Mouse (Mus musculus) cerebellum, postnatal 10 days (tissue): Measurements from ENCODE around the gene Tsc2.
"Not testable (repeated sequence)": the region's sequence is repeated elsewhere in the genome, so short reads cannot be mapped to it uniquely, and the experiment has no call there.

Source experiments
- DNase-seq, 2 experiments: peaks; one replicate each; pipeline ENCODE4 v3.0.0; 2021; ENCODE audit warnings: mixed read lengths in 2 of 2

Gene Tsc2

DNA sequence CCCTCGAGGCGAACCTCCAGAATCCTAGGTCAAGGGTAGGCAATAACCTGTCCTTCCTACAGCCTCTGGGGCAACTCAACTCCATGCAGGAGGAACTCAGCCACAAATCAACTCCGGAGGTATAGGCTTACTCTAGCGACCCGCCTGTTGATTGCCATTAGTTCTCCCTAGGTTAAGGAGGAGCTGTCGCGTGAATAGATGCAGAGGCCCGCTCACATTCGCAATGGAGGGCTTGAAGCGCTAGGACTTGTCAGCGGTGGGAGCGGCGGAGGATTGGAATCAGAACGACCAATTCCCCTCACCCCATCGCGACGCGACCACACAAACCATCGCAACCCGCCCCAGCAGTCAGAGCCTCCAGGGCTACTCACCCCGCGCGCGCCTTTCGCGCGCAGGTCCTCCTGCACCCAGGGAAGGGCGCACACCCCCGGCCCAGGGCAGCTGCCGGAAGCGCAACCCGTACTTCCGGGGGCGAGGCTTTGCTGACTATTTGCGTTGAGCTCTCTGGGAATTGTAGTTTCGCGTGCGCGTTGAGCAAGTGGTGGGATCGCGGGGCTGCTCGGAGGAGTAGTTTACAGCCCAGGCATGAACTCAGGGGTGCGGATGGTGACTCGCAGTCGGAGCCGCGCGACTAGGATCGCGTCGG lies at the start of gene Tsc2, which contains the start of gene Nthl1:
Tsc2 (minus strand) TSS at position 464 of the 646 bp plus-strand sequence.
Nthl1 (plus strand) TSS at position 514 of the 646 bp plus-strand sequence.
- peak; percentile 86 to 90 for DNase-seq

DNA sequence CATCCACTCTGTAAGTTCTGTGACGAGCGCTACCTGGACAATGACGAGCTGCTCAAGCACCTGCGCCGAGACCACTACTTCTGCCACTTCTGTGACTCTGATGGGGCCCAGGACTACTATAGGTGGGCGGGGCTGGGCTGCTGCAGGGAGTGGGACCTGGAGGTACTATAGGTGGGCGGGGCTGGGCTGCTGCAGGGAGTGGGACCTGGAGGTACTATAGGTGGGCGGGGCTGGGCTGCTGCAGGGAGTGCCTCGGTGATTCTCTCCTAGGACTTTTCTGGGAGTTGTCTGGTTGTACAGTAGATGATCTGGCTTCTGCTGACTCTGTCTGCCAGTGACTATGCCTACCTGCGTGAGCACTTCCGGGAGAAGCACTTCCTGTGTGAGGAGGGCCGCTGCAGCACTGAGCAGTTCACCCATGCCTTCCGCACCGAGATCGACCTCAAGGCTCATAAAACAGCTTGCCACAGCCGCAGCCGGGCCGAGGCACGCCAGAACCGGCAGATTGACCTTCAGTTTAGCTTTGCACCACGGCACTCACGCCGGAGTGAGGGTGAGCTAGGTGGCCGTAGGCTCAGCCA lies 45.2 kb upstream of the Tsc2 start:
- no peak for DNase-seq

DNA sequence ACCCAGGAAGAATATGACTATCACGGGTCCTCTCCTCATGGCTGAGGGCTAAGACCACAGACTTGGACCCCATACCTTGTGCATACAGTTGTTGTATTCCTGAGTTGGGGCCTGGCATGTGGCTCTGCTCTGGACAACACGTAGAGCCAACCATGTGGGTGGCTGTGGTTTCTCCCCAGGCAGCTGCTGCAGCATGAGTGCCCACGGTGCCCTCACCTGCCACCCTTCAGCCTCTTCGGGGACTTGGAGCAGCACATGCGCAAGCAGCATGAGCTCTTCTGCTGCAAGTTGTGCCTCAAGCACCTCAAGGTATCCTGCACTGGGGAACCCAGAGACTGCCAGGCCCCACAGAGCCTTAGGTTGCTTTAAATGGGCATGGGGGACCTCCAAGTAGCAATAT lies 44.4 kb upstream of the Tsc2 start:
- no peak for DNase-seq

DNA sequence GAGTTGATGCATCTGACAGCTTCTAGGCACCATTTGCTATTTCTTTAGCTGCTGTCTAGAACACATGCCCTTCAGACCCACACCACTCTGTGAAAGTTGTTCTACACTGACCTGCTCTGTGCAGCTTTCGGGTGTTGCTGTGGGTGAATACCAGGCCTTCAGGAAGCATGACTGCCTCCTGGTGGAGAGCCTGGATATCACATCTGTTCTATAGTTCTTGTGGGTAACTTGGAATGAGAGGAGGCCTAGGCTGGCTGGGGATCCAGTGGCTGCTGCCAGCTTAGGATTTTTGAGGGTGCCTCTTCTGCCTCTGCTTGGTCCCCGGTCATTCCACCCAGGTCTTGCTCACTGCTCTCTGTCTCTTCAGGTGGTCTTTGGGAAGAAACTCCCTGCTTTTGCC lies 43.8 kb upstream of the Tsc2 start:
- peak; percentile 83 to 87 for DNase-seq

DNA sequence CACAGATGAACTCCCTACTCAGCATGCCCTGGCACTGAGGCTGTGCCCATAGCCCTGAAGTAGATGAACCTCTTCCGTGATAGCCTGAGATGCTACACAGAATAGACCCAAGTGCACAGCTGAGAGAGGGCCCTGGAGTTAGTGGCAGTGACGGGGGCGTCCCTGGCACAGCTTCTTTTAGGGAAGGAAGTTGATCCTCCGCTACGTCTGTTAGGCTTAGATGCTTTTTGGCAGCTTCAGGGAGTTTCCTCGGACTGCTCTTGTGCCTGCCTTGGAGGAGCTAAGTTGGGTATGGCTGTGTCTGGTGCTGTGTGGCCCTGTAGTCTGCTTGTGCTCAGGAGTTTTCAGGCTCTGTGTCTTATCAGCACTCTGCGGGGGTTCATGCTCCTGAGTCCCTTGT lies 41.8 kb upstream of the Tsc2 start:
- DNase-seq = no peak

DNA sequence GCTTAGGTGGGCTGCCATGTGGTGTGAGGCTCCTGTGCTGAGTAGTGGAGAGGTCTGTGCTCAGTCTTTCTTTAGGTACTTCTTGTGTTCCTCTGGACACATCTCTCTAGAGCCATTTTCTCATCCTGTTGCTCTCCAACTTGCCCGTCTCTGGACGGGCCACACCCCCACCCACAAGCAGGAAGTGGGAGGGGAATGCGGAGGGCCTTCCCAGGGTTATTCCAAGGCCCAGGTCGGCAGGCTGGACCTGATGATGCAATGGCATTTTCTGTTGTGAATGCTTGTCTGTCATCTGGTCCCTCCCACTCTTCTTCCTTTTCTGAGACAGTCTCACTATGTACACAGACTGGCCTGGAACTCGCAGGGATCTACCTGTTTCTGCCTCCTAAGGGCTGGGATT lies 39.7 kb upstream of the Tsc2 start:
- no peak for DNase-seq

DNA sequence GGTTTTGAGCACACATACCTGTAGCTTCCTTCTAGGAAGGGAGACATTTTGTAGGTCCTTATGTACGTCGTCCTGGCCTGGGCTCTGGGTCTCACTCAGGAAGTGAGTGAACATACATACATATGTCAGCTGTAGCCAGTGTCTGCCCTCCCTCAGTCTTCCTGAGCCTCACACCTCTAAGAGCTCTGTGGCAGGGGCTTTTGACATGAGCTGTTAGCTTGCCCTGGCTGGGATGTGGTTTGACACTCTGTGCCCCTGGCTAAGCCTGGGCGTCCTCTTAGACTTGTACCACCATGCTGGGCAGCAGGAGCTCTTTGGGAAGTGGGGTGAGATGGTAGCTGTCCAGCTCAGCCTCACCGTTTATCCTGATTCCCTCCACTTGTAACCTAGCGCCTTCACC lies 38.9 kb upstream of the Tsc2 start:
- no peak for DNase-seq

DNA sequence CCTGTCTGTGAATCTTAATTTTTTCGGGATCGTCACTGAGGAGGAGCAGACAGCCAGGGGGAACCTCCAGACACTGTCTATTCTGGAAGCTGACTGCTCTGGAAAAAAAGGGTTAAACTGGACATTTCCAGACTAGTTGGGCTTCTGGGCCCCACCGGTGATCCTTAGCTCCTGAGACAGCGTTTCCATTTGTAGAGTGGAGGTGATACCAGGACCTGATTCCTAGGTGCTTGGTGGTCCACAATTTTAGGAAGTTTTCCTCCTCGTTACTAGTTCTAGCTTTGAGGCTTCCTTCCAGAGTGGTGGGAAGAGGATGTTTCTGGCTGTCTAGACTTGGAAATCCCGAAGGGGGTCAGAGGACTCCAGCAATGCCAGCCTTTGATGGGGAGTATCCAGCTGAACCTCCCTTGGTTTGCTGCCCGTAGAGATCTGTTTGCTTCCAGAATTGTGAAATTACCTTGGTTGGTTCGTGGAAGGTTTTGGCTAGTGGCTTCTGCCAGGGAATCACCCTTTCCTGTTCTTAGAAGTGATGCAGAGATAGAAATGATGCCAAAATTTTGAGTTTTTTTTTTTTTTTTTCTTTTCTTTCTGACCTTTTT lies 37.9 kb upstream of the Tsc2 start:
- DNase-seq = no peak

DNA sequence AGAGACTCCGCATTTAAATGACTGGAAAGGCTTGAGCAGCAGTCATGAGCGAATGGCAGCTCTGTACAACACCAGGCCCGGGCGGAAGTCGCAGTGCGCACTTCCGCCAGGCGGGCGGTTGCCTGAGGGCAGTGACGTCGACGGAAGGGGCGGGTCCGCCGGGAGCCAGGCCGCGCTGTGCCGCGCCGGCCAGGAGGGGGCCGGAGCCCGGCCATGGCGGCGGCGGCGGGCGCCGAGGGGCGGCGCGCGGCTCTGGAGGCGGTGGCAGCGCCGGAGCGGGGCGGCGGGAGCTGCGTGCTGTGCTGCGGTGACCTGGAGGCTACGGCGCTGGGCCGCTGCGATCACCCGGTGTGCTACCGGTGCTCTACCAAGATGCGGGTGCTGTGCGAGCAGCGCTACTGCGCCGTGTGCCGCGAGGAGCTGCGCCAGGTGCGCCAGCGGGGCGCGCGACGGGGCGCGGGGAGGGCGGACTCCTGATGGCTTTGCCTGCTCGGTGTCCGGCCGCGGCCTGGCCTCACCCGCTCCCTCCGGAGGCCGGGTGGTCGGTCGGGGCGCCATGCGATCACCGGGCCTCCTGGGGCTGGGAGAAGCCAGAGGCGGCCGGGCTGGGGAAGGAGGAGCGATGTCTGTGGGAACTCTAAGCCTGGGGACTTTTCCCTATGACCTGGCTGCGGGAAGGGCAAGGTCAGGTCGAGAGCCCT lies 37.3 kb upstream of the Tsc2 start, which contains the start of gene Zfp598:
Zfp598 (plus strand) TSS at position 143 of the 701 bp plus-strand sequence.
- DNase-seq = peak; percentile 98

DNA sequence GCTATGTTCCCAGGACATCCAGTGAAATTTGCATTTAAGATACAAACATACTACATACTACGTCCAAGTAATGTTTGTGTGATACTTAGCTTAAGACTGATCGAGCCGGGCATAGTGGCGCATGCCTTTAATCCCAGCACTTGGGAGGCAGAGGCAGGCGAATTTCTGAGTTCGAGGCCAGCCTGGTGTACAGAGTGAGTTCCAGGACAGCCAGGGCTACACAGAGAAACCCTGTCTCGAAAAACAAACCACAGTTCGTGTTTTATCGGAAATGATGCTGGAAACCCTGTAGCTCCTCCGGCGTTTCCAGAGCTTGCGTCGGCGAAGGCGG lies 36.7 kb upstream of the Tsc2 start:
- not testable (repeated sequence) for DNase-seq

DNA sequence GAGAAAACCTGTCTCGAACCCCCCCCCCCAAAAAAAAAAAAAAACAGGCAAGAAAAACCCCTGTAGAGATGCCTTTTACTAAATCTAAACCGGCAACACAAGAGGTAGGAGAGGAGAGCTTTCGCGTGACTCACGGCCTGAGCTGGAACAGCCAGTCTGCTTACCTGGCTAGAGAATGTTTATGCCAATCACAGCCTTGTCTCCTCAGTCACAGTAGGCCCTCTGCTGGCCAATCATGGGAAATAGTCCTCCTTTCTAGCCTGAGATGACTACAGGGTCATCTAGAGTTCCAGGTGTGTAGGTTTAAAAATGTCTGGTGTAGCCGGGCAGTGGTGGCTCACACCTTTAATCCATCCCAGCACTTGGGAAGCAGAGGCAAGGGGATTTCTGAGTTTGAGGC lies 35.0 kb upstream of the Tsc2 start:
- DNase-seq = peak; percentile 85 to 86

DNA sequence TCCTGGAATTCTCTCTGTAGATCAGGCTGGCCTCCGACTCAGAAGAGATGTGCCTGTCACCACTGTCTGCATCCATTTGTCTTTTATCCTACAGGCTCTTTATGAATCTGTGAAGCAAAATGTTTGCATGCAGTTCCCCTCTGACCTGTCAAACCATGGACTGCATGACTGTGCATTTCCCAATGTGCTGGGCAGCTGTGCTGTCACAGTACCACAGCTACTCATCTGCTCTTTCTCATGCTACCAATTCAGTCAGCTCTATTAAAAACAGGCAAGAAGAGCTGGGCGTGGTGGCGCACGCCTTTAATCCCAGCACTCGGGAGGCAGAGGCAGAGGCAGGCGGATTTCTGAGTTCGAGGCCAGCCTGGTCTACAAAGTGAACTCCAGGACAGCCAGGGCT lies 34.6 kb upstream of the Tsc2 start:
- DNase-seq = not testable (repeated sequence)

DNA sequence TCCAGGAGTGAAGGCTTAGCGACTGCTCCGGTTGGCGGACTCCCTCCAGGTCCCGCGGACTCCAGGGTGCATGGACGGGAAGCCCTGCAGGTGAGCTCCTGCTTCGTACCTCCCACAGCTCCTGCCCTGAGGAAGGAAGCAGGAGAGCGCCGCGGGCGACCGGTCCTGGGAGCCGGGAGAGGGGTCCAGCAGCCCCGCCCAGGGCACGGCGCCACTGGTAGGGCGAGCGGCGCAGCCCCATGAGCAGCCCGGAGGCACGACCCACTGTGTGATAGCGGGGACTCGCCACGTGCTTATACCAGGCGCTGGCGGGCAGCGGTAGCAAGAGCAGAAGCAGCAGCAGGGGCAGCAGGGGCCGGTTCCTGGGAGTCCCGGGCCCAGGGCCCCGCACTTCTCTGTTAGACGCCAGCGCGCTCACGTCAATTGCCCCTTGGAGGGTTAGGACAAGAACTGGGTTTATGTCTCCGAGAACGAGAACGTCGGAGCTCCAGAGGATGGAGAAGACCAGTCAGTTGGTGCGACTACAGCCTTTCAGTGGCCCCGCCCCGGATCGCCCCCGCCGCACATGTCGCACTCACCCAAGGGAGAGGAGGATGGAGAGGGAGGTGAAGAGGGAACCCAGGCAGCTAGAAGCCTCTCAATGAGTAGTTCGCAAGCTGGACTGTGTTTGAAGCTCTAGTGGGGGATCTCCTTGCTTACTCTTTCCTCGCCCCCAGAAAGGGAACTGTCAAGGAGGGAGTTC lies 25.8 kb upstream of the Tsc2 start, which contains the start of gene Npw:
Npw (minus strand) TSS at position 441 of the 742 bp plus-strand sequence.
- no peak for DNase-seq

DNA sequence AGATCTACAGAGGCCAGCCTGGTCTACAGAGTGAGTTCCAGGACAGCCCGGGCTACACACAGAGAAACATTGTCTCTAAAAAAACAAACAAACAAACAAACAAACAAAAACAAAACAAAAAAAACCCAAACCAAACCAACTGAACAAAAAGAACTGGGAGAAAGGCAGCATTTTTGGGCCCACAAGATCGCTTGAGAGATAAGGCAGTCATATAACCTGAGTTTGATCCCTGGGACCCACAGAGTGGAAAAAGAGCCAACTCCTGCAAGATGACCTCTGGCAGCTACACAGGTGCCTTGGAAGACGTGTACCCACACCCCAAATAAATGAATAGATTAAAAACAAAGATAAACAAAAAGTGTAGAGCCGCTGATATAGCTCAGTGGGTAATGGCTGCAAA lies 22.5 kb upstream of the Tsc2 start:
- no peak for DNase-seq

DNA sequence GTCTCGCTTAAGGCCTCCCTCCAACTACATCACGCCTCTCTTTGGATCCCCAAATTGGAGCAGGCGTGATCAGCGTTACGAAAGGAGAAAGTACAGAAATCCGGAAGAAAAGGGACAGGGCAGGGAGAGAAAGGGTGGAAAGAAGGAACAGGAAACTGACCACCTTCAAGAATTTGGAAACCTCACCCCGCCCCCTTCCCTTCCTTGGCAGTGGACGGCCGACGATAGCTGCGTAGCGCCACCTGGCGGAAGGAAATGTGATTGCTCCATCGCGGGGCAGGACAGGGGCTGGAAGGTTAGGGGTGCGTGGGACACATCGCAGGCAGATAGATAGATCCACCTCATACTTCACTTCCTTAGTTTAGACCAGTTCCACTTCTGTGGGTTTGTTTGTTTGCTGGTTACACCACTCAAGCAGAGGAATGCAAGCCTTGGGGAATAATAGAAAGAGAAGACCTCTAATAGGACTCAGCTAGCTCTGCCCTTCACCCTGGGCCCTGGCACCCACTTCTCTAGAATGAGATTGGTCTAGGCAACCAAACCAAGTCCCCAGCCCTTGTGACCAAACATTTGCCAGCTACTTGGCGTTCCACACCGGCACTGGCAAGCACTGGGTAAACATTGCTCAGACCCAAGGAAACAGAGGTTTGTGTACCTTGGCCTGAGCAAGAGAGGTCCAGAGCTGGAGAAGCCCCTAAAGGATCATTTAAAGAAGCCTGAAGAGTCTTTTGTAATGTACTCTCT lies 21.7 kb upstream of the Tsc2 start:
- DNase-seq = peak; percentile 90 to 93

DNA sequence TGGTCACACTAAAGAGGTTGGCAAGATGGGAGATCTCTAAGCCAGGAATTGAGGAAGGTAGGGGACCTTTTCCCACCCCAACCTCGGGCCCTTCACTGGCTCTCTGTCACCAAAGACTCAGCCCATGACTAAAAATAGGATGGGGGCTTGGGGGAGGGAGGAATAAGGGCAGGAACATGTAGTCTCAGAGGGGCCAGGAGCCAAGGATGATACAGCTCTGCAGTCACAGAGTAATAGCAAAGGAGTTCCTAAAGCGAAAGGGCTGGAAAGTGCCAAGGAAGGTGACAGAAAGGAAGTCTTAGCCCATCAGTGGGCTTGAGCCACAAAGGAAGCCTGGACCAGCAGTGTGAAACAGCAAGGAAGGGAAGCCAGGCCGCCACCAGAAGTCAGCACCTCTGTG lies 19.4 kb upstream of the Tsc2 start:
- no peak for DNase-seq

DNA sequence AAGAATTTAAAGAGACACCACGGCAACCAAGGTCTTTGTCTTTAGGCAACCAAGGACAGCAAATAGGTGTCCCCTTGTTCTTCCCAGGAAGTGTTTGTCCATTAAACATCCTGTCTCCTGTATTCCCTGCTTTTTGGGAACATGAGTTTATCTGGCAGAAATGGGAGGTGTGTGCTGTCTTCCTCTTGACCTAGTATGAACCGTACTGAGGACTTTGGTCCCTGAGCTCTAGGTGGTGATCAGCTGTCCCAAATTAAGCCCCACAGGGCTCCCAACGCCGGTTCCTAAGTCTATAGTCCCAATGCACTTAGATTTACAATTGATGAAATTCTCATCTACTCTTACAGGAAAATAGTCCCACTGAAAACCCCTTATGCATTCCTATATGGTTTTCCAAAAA lies 18.3 kb upstream of the Tsc2 start:
- DNase-seq = no peak

DNA sequence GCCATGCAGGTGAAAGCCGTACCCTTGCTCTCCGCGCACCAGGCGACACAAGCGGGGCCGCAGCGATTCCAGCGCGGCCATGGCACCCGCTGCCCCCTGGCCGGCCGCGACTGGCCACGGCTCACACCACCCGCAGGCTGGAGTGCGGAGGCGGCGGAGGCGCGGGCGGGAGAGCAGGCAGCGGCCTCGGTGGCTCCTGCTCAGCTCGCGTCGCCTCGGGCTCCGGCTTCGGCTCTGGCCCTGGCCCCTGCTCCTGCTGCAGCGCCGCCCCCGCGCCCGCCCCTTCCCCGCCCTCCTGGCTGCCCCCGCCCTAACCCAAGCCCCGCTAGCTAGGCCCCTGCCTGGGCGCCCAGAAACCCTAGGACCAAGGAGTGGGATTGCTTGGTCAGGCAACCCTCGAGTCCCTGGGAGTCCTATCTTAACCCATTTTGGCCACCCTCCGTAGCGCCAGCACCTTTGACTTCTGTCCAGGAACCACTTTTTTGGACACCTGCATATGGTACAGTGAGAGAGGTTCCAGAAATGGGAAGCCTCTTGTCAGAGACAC lies 17.7 kb upstream of the Tsc2 start, which contains the start of gene Slc9a3r2:
Slc9a3r2 (minus strand) TSS at position 258 of the 547 bp plus-strand sequence.
- peak; percentile 80 to 84 for DNase-seq

DNA sequence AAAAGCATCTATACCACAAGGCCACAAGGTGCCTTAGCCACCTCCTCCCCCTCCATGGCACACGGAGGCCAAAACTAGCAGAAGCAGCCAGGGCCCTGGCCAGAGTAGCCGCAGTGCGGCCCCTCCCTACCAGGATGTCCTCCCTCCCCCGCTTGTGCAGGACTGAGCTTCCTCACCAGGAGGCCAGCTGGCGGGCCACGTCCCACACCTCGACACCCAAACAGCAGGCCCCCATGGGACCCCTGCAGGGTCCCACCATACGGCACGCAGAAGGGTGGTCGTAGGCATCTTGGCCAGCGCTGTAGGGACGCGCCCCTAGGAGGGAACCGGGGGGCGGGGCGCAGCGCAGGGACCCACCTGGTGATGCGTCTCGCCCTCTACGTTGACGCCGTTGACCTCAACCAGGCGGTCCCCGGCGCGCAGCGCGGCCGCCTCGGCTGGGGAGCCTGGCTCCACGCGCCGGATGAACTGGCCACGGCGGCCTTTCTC lies 17.2 kb upstream of the Tsc2 start:
- peak in 1 of 2 experiments; percentile 60 for DNase-seq

DNA sequence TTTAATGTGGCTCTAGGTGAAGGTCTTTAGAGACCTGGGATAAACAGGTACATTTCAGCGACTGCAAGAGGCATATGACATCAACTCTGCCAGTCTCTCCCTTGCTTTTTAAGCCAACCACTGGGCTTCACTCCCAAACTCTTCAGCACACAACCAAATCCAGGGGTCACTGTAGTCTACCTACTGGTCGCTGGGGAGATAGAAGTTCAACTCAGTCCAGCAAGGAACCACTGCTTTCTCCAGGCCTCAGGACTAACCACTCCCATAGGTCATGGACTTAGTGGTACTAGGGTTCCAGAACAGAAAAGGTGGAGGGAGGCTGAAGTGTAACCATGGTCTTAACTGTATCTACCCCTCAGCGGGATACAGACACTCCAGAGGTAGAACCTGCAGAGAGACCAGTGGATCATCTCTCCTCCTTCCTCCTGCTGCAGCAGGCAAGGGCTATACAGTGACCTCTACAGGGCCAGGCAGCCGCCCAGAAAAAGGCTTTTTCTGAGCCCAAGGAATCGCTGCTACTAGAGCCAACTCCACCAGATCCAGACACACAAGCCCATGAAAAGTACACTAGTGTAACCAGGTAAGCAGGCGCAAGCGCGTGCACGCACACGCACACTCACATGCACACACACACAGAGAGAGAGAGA lies 16.4 kb upstream of the Tsc2 start:
- DNase-seq = peak in 1 of 2 experiments; percentile 43

DNA sequence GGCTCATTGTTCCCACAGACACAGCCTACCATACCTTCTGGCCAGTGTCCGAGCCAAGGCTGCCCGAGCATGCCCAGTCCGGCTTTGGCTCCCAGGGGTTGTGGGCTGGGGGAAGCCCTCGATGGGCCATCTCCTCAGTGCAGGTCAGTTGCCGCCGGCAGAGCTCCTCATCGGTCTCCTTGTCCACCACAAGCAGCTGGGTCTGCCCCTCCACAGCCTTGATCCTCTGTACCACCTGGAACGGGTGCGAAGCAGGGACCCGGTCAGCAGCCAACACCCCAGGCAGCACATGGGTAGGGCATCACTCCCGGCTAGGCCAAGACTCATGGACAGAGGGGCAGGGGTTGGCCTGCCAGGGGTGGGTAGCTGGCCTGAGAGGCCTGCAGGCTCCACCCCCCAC lies 15.1 kb upstream of the Tsc2 start:
- no peak for DNase-seq
